Mouse (Mus musculus) kidney, adult 9 months (tissue): ENCODE data around the gene Pde3a.

ENCODE experiments used
- DNase-seq: peaks from one replicate; pipeline ENCODE4 v3.0.0; 2022

The Pde3a gene

GRCm38 (mm10) chr6:141522541-141522940, 273.5 kb downstream of the Pde3a start:
- DNase-seq: no peak

GRCm38 (mm10) chr6:141523747-141524640, 274.9 kb downstream of the Pde3a start, which contains the start of gene Slco1c1:
Slco1c1 (plus strand) TSS chr6:141524368.
- DNase-seq: no peak

- DNase-seq: no peak
Observed at GRCm38 (mm10) chr6:141525787-141526186, 276.7 kb downstream of the Pde3a start.

- DNase-seq: no peak
Observed at GRCm38 (mm10) chr6:141530865-141531264, 281.8 kb downstream of the Pde3a start.

- DNase-seq: no peak
Observed at GRCm38 (mm10) chr6:141537298-141537697, 288.2 kb downstream of the Pde3a start.

GRCm38 (mm10) chr6:141541136-141541535, 292.1 kb downstream of the Pde3a start:
- no peak for DNase-seq

- DNase-seq: peak; percentile 18
Observed at GRCm38 (mm10) chr6:141543344-141543743, 294.3 kb downstream of the Pde3a start.
